Mouse (Mus musculus): ENCODE measurements around the gene Abhd16b.

GRCm38 (mm10) chr2:181458411-181459152 lies 34.4 kb upstream of the Abhd16b start:
- TF ChIP-seq CTCF (IDR thresholded peaks at IDR 0.05; ENCODE audit: control insufficient read depth, insufficient read depth, insufficient read length) (peak; percentile 22), USF1 (IDR thresholded peaks at IDR 0.05; ENCODE audit: low read depth) (no peak), MAX (IDR thresholded peaks at IDR 0.05) (no peak), MYOG (IDR thresholded peaks at IDR 0.05; ENCODE audit: control insufficient read depth, extremely low read depth, insufficient read length) (no peak), CEBPB (IDR thresholded peaks at IDR 0.05; ENCODE audit: low read depth) (no peak), MYOD1 (IDR thresholded peaks at IDR 0.05; ENCODE audit: control insufficient read depth, insufficient read length, low read depth) (no peak), FOSL1 (IDR thresholded peaks at IDR 0.05; ENCODE audit: insufficient read depth, low read length, poor library complexity, severe bottlenecking) (no peak)
